Mouse (Mus musculus) ZHBTc4 (cell line): Measurements from ENCODE around the gene Cfap74.

ENCODE experiments used
- DNase-seq: peaks from one replicate; pipeline ENCODE4 v3.0.0-alpha.2; 2011; ENCODE audit warnings: low read depth, low spot score

The Cfap74 gene

DNA sequence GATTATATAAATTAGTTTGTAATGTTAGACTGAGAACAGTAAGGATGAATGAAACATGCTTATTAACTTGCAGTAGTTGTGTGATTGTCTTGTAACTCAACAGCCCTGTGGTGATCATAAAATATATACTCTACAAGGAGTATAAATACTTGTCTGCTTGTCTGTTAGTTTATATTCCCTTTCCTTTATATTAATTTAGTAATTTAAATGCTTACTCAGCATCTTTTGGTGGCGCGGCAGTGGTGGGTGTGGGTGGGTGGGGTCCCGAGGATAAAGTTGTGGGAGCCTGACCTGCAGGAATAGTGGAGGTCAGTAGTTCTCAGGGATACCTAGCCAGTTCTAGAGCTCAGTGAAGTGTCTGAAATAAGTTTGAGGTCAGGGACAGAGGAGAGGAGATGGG, 89.0 kb downstream of the Cfap74 start:
- no peak for DNase-seq

DNA sequence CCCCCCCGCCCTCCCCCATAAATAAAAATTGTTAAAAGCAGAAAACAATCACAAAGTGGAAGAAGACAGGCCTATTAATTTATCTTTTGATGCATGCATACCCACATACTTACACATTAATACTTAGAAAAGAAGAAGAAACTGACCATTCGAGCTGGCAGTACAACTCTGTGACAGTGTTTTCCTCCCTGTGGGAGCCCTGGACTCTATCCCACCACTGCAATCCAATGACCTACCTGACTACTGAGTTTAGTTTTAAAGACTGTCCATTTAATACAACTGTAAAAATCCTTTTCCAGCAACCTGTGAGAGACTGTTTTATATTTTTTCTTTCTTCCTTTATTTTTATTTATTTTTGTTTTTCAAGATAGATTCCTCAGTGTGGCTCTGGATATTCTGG, 92.1 kb downstream of the Cfap74 start:
- DNase-seq, result no peak

DNA sequence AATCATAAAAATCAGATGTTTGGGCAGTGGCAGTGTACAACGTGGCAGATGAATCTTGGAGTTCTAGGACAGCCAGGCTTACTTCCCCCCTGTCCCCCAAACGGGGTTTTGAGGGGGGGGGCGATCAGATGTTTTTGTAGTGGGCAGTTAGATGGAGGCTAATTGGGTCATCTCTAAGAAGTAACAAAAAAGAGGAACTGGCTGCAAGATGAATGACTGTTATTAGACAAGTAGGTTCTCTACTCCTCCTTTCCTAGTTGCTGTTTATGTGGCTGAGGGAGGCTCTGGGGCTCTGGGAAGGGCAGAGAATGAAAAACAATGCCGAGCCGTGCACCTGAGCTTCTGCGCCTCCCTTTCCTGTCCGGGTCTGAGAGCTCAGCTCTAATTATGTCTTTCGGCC, 96.1 kb downstream of the Cfap74 start:
- no peak for DNase-seq

DNA sequence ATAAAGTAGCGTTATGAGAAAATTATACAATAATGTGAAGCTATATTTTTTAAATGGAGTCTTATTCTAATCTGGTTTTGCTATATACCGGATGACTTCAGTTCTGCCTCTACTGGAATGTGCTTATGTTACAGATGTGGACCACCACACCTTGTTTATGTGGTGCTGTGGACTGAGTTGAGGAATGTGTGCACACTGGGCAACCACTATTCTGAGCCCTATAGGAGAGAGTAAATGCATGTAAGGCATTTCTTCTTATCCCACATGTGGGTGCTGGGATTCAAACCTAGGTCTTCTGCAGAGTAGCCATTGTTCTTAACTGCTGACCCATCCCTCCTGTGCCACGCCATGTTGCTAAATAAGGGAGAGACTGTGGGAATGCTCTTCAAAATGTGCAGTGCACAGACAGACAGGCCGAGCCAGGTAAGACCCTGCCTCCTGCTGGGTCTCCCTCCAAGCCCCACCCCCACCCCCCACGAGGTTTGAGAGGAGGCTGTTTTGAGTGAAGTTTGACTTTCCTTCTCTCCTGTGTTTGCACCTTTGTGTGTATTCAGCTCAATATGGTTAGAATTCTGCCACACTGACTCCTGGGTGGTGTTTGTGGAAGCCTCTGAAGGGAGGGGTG, 96.8 kb downstream of the Cfap74 start:
- peak; percentile 54 for DNase-seq

DNA sequence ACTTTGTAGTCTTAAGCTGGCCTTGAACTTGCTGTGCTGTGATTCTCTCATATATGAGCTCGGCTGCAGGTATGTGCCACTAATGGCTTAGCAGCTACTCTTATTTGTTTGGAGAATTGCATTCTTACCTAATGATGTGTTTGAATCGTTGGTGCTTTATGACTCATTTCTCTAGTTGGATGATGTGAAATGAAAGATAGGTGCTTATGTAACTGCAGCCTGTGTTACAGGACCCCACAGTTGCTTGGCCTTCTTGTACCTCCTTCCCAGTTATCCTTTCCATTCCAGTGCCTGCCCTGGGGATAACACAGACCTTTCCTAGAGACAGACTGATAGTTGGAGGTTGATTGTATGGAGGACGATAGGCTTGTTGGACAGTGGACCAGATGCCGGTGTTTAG, 99.6 kb downstream of the Cfap74 start:
- DNase-seq, result no peak

DNA sequence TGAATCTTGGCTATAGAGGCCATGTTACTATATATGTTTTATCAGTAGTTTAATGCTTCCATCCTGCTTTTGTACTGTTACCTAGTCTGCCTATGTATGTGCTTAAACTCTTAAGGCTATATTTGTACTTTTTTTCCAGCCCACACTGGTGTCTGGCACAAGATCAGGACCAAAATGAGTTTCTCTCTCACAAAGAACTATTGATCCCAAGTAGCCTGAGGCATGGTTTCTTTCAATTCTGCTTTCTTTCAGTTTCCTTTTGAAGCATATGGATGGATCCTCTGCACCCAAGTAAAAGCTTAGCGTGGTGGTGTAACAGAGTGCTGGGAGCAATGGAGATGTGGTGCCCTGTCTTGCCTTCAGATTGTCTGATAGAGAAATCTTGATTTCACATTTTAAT, 102.0 kb downstream of the Cfap74 start:
- DNase-seq, result no peak

DNA sequence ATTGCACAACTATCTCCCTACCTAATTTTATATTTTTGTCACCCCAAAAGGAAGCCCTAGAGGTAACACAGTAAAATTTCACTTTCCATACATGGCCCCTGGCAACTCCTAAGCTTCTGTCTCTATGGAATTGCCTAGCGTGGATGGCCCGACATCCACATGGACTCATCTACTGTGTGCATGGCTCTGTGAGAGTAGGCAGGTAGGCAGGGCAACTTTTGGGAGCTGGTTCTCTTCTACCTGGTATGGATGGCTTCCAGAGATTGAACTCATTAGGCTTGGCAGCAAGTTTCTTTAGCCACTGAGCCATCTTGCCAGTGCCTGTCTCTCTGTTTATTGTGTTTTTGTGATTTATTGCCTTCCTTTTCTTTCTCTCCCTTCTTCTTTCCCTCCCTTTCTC, 105.8 kb downstream of the Cfap74 start:
- no peak for DNase-seq
